Mouse (Mus musculus) C2C12 (cell line): ENCODE results near the gene Adh4.

Source experiments
- CTCF ChIP-seq: IDR thresholded peaks from one replicate; pipeline ENCODE4 v1.5.1; 2011; ENCODE audit not compliant: control insufficient read depth, insufficient read depth, insufficient read length
- MAX ChIP-seq: IDR thresholded peaks from one replicate; pipeline ENCODE4 v1.6.1; 2011; ENCODE audit warnings: mild to moderate bottlenecking, control low read depth
- MYOD1 ChIP-seq: IDR thresholded peaks from one replicate; pipeline ENCODE4 v1.6.1; 2011; ENCODE audit warnings: low read depth; ENCODE audit not compliant: control insufficient read depth, insufficient read length
- MYOG ChIP-seq: IDR thresholded peaks from one replicate; pipeline ENCODE4 v1.6.1; 2011; ENCODE audit not compliant: control insufficient read depth, insufficient read length; ENCODE audit errors: extremely low read depth
- USF1 ChIP-seq: IDR thresholded peaks from one replicate; pipeline ENCODE4 v1.6.1; 2011; ENCODE audit warnings: low read depth, mild to moderate bottlenecking, control low read depth, moderate library complexity

DNA sequence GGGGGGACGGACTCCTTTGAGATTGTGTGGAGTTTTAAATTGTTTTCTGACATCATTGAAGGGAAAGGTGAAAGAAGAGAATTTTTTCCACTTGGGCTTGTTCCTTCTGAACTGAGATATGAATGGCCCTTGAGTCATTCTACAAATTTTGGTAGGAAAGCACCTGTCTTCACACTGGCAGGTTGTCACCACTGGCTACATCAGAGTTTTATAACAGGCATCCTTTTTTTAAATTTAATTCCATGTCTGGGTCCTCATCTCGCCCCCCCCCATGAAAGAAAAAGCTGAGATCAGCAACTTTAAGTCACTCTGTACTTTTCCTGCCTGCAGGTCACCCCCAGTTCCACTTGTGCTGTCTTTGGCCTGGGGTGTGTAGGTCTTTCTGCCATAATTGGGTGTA is 8.4 kb downstream of the Adh4 start:
- no peak for TF ChIP-seq CTCF
- TF ChIP-seq MYOD1 = no peak
- no peak for TF ChIP-seq MYOG
- no peak for TF ChIP-seq MAX
- no peak for TF ChIP-seq USF1
